Mouse (Mus musculus) neural tube, embryonic 12.5 days (tissue): Measurements from ENCODE around the gene Rusc2. TPM values are rescaled to one million over a fixed set of nuclear protein-coding genes. Genes with fewer than 3 reads are reported as not detected.

Experiments
- ATAC-seq: fragments of 200-750 bp; cut with Nextera tagmentation; 2 replicates; pipeline ENCODE4 v1.8.0; 2017; ENCODE audit warnings: low read depth, mild to moderate bottlenecking, moderate TSS enrichment, moderate library complexity; ENCODE audit not compliant: low FRiP score
- H3K27ac ChIP-seq: fragments of 300-500 bp; sonication (generic); 2 replicates; pipeline ENCODE4 v1.5.1; 2016
- H3K27me3 ChIP-seq: fragments of 300-500 bp; sonication (generic); replicated peaks from 2 replicates; pipeline ENCODE4 v1.6.1; 2016; ENCODE audit warnings: mild to moderate bottlenecking
- H3K36me3 ChIP-seq: fragments of 300-500 bp; sonication (generic); 2 replicates; pipeline ENCODE4 v1.6.1; 2016; ENCODE audit warnings: mild to moderate bottlenecking
- H3K4me1 ChIP-seq: fragments of 300-500 bp; sonication (generic); 2 replicates; pipeline ENCODE4 v1.6.1; 2016
- H3K4me2 ChIP-seq: fragments of 300-500 bp; sonication (generic); replicated peaks from 2 replicates; pipeline ENCODE4 v1.6.1; 2016; ENCODE audit warnings: mild to moderate bottlenecking
- H3K4me3 ChIP-seq: fragments of 300-500 bp; sonication (generic); 2 replicates; pipeline ENCODE4 v1.5.1; 2016
- H3K9ac ChIP-seq: fragments of 300-500 bp; sonication (generic); 2 replicates; pipeline ENCODE4 v1.6.1; 2016; ENCODE audit warnings: mild to moderate bottlenecking
- H3K9me3 ChIP-seq: fragments of 300-500 bp; sonication (generic); 2 replicates; pipeline ENCODE4 v1.6.1; 2016; ENCODE audit warnings: mild to moderate bottlenecking
- WGBS: fragments of 180-500 bp; shearing (Covaris S2); methylation state at CpG from one replicate; pipeline ENCODE4 v1.1.7; 2016; 5-methylcytosine and 5-hydroxymethylcytosine counted together
- polyA plus RNA-seq: library from polyadenylated mRNA; unstranded; fragments of >200 nt; fragmentation: Nextera tagmentation; extraction: Ambion mirVana; gene quantifications from 2 replicates; pipeline ENCODE4 v1.2.1, GENCODE M21; 2016

Rusc2 gene
- polyA plus RNA-seq, 1 experiment from 2014 or later, result 53.3 TPM

DNA sequence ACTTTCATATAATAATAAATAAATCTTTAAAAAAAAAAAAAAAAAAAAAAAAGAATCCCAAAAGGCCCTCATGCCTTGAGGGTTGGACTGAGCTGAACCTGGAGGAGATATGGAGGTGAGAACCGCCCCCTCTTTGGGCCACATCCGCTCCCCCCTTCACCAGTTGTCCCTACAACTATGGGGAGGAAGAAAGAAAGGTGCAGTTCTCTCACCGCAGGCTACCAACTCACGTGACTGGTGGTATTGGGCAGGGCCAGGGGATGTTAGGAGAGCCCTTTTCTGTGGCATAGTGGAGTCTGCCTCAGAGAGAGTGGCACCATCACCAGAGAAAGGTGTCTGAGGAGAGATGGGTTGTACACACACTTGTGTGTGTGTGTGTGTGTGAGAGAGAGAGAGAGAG lies 74.7 kb downstream of the Rusc2 start:
- Histone ChIP-seq H3K9me3 (no peaks in the 10 kb centered on the region), H3K4me2 (no peak overlapping the region), H3K27me3 (peaks cover 29% of the 10 kb centered on the region; the same call in 1 of the 2 replicates), H3K9ac (no peak overlapping the region), H3K36me3 (no peaks in the 10 kb centered on the region), H3K4me1 (peaks cover 24% of the 10 kb centered on the region), H3K27ac (no peak overlapping the region), H3K4me3 (no peak overlapping the region)
- no peak for ATAC-seq
- WGBS, result 29% methylated on average over 4 of the region's 4 CpGs

DNA sequence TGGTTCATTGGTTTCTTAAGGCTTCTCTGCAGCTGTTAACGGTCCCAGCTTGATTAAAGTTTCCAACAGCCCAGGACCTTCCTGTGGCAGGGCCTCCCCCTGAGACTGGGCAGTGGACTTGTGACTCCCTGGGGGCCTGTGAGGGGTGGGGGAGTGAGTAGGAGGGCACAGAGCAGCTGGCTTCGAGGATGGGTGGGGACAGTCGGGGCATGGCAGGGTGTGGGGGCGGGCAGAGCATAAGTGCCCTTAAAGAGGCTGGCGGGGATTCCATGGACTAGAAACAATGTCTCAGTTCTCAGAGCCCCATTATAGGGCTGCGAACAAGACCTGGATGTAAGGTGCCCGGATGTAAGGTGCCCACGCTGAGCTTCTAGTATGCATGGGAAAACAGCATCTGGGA lies 75.3 kb downstream of the Rusc2 start:
- Histone ChIP-seq H3K27me3 (peaks cover 27% of the 10 kb centered on the region; the same call in 1 of the 2 replicates), H3K4me1 (peaks cover 24% of the 10 kb centered on the region), H3K4me3 (no peak overlapping the region), H3K9ac (no peak overlapping the region), H3K27ac (no peak overlapping the region), H3K4me2 (no peak overlapping the region), H3K9me3 (no peaks in the 10 kb centered on the region), H3K36me3 (no peaks in the 10 kb centered on the region)
- WGBS, result 15% methylated on average over 8 of the region's 8 CpGs
- ATAC-seq, result no peak

DNA sequence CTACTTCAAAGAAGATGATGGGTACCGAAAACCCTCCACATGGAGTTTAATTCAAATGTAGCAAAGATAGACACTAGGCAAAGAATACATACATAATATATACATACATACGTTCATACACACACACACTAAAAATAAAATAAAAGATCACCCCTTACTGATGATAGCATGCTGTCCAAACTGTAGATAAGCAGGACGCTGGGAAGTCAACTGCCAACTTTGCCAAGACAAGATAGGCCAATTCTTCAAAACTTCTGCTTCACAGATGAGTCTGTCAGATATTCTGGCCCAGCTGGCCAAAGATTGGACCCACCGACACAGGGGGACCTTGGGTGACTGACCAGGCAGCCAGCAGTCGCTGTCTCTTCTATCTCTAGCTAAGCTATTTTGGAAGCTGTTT lies 81.3 kb downstream of the Rusc2 start:
- H3K27ac ChIP-seq, result no peak overlapping the region
- H3K9me3 ChIP-seq, result no peaks in the 10 kb centered on the region
- no peak for ATAC-seq
- H3K36me3 ChIP-seq, result no peaks in the 10 kb centered on the region
- no peaks in the 10 kb centered on the region for H3K27me3 ChIP-seq
- WGBS, result 93% methylated on average over 5 of the region's 5 CpGs
- H3K4me2 ChIP-seq, result no peak overlapping the region
- no peak overlapping the region for H3K9ac ChIP-seq
- no peaks in the 10 kb centered on the region for H3K4me1 ChIP-seq
- no peak overlapping the region for H3K4me3 ChIP-seq

DNA sequence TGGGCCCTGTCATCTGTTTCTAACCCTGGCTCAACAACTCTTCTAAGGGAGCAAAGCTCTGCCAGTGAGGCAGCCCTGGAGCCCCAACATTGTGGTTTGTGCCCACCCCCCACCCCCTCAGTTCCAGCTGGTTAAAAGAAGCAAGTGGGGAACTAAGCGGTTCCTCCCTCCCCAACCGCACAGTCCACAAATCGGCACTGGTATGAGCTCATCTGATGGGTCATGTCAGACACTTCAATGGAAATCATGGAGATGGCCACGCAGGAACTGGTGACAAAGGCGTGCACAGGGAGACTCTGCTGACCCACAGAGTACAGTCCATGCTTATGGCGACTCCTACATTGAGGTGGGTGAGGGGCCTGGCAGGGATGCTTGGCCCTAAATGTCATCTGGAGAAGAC lies 84.2 kb downstream of the Rusc2 start:
- WGBS, result 90% methylated on average over 6 of the region's 6 CpGs
- no peak overlapping the region for H3K27ac ChIP-seq
- H3K4me2 ChIP-seq, result no peak overlapping the region
- no peaks in the 10 kb centered on the region for H3K4me1 ChIP-seq
- H3K36me3 ChIP-seq, result no peaks in the 10 kb centered on the region
- H3K9me3 ChIP-seq, result no peaks in the 10 kb centered on the region
- no peaks in the 10 kb centered on the region for H3K27me3 ChIP-seq
- ATAC-seq, result no peak
- H3K9ac ChIP-seq, result no peak overlapping the region
- H3K4me3 ChIP-seq, result no peak overlapping the region

DNA sequence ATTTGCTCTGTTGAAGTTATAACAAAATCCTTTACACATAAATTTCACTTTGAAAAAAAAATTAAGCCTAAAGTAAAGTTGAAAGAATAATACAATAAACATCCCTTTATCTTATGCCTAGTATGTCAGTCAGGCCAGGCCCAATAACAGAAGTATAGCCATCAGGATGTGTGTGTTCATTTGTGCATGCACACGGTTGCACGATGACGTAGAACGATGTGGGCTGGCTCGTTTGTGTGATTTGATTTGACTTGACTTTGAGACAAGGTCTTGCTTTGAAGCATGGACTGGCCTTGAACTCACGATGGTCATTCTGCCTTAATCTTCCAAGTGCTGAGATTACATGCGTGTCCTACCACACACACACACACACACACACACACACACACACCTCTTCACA lies 85.1 kb downstream of the Rusc2 start:
- ATAC-seq, result no peak

DNA sequence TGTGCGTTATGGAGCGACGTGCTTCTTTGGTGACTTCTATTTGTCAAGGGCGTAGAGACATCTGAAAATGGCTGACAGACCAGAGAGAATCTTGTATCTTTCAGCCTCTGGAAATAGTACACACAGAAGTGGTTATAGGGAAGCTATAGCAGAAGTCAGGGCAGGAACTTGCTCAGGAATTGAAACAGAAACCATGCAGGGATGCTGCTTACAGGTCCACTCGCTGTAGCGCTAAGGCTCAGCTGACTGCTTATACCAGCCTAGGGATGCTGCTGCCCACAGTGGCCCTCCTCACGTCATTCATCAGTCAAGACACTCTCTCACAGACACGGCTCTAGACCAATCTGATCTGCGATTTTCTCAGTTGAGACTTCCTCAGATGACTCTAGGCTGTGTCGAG lies 88.5 kb downstream of the Rusc2 start:
- 92% methylated on average over 10 of the region's 10 CpGs for WGBS
- H3K27me3 ChIP-seq, result no peaks in the 10 kb centered on the region

More for the DNA sequence above, 85.1 kb downstream of the Rusc2 start:
- no peaks in the 10 kb centered on the region for H3K36me3 ChIP-seq
- H3K27me3 ChIP-seq, result no peaks in the 10 kb centered on the region
- no peaks in the 10 kb centered on the region for H3K9me3 ChIP-seq
- H3K4me1 ChIP-seq, result no peaks in the 10 kb centered on the region
- 89% methylated on average over 7 of the region's 7 CpGs for WGBS
- H3K4me2 ChIP-seq, result no peak overlapping the region
- H3K9ac ChIP-seq, result no peak overlapping the region
- no peak overlapping the region for H3K27ac ChIP-seq
- H3K4me3 ChIP-seq, result no peak overlapping the region

DNA sequence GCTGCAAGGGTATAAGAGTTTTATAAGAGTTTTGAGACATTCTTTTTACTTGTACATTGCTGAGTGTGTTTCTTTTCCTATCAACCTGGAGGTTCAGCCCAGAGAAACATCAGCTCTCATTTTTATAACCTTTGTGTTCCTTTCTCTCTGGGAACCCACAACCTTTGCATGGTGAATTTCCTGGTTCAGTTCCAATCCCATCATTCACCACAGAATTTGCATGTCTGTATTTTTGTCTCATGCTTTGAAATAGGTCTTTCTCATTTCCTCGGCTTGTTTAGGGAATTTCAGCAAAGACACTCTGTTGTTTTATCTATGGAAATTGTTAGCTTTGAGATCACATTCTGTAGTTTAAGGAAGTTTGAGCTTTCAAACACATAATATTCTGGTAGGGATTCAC lies 91.9 kb downstream of the Rusc2 start:
- Histone ChIP-seq H3K27me3 (no peaks in the 10 kb centered on the region), H3K4me3 (no peak overlapping the region), H3K27ac (no peak overlapping the region), H3K9me3 (no peaks in the 10 kb centered on the region), H3K36me3 (no peaks in the 10 kb centered on the region), H3K4me2 (no peak overlapping the region), H3K4me1 (no peaks in the 10 kb centered on the region), H3K9ac (no peak overlapping the region)
- WGBS, result 82% methylated on average over 1 of the region's 1 CpGs
- no peak for ATAC-seq

More for the DNA sequence above, 88.5 kb downstream of the Rusc2 start:
- no peaks in the 10 kb centered on the region for H3K4me1 ChIP-seq
- no peak overlapping the region for H3K4me3 ChIP-seq
- H3K36me3 ChIP-seq, result no peaks in the 10 kb centered on the region
- no peaks in the 10 kb centered on the region for H3K9me3 ChIP-seq
- H3K27ac ChIP-seq, result no peak overlapping the region
- H3K4me2 ChIP-seq, result no peak overlapping the region
- H3K9ac ChIP-seq, result no peak overlapping the region
- ATAC-seq, result no peak

DNA sequence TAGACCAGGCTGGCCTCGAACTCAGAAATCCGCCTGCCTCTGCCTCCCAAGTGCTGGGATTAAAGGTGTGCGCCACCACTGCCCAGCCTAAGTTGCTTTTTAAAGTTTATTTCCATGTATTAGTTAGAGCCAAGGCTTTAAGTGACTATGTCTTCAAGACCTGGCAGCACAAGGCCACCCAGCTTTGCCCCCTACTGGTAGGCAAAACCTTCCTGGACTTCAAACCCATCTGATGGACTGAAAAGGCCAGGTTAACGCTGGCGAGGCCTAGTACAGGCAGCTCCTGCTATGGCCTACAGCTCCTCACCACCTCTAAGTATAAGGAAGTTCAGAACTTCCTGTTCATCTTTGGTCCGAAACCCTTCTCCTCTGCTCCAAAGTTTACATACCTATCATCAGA lies 94.8 kb downstream of the Rusc2 start:
- Histone ChIP-seq H3K27ac (no peak overlapping the region), H3K9me3 (no peaks in the 10 kb centered on the region), H3K4me1 (no peaks in the 10 kb centered on the region), H3K36me3 (no peaks in the 10 kb centered on the region), H3K4me3 (no peak overlapping the region), H3K4me2 (no peak overlapping the region), H3K9ac (no peak overlapping the region), H3K27me3 (no peaks in the 10 kb centered on the region)
- no peak for ATAC-seq
- 87% methylated on average over 6 of the region's 6 CpGs for WGBS

Other genes with a start within 250 kb of the Rusc2 start
- gene Atp8b5, start 114.8 kb upstream of the Rusc2 start, polyA plus RNA-seq, result 0.08 and 0.10 TPM in 2 replicates
- 0.34 TPM in 1 of 2 replicates, not detected in the other for gene Fam166b, start 47.2 kb downstream of the Rusc2 start, polyA plus RNA-seq
- 14.9 and 15.4 TPM in 2 replicates for gene Tesk1, start 60.0 kb downstream of the Rusc2 start, polyA plus RNA-seq
- 2.7 and 2.9 TPM in 2 replicates for gene Cd72, start 72.6 kb downstream of the Rusc2 start, polyA plus RNA-seq
- gene Sit1, start 101.8 kb downstream of the Rusc2 start, polyA plus RNA-seq, result 0.17 TPM in 1 of 2 replicates, not detected in the other
- gene Ccdc107, start 110.9 kb downstream of the Rusc2 start, polyA plus RNA-seq, result 54.0 and 54.6 TPM in 2 replicates
- 24.8 and 27.0 TPM in 2 replicates for gene Arhgef39, start 117.7 kb downstream of the Rusc2 start, polyA plus RNA-seq
- 0.33 and 0.41 TPM in 2 replicates for gene Car9, start 125.0 kb downstream of the Rusc2 start, polyA plus RNA-seq
- gene Tpm2, start 141.8 kb downstream of the Rusc2 start, polyA plus RNA-seq, result 83.5 and 93.0 TPM in 2 replicates
- 68.0 and 71.0 TPM in 2 replicates for gene Creb3, start 180.4 kb downstream of the Rusc2 start, polyA plus RNA-seq
- gene Tln1, start 180.7 kb downstream of the Rusc2 start, polyA plus RNA-seq, result 59.6 and 65.6 TPM in 2 replicates
- gene Rgp1, start 196.7 kb downstream of the Rusc2 start, polyA plus RNA-seq, result 29.5 and 36.3 TPM in 2 replicates
- 50.4 and 55.4 TPM in 2 replicates for gene Gba2, start 196.9 kb downstream of the Rusc2 start, polyA plus RNA-seq
- 1.3 and 2.8 TPM in 2 replicates for gene Msmp, start 202.5 kb downstream of the Rusc2 start, polyA plus RNA-seq
- gene Npr2, start 250.0 kb downstream of the Rusc2 start, polyA plus RNA-seq, result 45.4 and 60.1 TPM in 2 replicates